Mouse (Mus musculus) brain, adult 2 months (tissue): ENCODE data around the gene Camta1.

ENCODE experiments used
- DNase-seq: peaks from one replicate; pipeline ENCODE4 v3.0.0; 2011; ENCODE audit warnings: low read depth, low spot score

Gene Camta1

DNA sequence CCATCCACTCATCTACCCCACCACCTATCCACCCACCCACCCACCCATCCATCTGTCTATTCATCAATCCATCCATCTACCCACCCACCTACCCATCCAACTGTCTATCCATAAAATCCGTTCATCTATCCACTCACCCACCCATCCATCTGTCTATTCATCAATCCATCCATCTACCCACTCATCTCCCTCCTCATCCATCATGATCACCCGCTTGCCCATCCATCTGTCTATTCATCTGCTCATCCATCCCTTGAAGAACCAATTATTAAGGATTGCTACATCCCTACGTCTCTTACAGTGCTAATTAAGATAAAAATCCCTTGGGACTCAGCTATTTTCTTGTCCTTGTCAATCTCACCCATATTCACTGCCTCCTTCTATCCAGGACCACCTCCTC lies 742.8 kb downstream of the Camta1 start:
- DNase-seq = no peak

- DNase-seq = no peak
Observed at GRCm38 (mm10) chr4:151114574-151114973, 747.1 kb downstream of the Camta1 start.

DNA sequence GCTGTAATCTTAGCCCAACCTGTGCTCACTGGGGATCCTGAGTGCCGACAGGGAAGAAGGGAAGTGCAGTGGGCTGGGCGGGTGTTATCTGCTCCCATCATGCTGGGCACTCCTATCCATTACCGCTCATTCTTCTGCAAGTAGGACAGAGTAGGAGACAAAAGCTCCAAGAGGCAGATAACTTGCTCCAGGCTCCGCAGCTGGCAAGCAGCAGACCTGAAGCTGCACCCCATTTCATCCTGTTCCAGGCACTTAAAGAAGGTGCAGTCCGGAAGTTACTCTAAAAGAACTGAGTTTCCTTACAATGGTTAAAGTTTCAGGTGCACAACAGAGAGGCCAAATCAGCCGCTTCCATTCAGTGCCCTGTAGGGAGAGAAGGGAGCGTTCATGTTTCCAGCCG lies 750.5 kb downstream of the Camta1 start:
- no peak for DNase-seq

DNA sequence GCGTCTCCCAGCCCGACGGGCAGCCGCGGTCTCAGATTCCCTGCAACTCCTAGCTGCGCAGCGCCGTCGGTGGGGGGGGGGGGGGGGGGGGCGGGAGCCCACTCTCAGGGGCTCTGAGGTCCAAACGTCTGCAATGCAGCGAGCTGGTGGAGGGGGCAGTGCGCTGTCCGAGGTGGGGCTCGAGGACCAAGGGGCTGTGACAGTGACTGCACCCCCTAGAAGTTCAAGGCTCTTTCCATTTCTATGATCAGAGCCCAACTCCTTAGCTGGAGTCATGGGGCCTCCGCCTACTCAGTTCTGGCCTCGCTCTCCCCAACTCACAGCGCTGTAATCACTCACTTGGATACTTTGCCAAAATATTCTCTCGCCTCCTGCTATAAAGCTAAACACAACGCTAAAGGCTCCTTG lies 752.8 kb downstream of the Camta1 start:
- peak; percentile 61 for DNase-seq

- DNase-seq = peak; percentile 98
Observed at GRCm38 (mm10) chr4:151108028-151108771, 753.5 kb downstream of the Camta1 start.

DNA sequence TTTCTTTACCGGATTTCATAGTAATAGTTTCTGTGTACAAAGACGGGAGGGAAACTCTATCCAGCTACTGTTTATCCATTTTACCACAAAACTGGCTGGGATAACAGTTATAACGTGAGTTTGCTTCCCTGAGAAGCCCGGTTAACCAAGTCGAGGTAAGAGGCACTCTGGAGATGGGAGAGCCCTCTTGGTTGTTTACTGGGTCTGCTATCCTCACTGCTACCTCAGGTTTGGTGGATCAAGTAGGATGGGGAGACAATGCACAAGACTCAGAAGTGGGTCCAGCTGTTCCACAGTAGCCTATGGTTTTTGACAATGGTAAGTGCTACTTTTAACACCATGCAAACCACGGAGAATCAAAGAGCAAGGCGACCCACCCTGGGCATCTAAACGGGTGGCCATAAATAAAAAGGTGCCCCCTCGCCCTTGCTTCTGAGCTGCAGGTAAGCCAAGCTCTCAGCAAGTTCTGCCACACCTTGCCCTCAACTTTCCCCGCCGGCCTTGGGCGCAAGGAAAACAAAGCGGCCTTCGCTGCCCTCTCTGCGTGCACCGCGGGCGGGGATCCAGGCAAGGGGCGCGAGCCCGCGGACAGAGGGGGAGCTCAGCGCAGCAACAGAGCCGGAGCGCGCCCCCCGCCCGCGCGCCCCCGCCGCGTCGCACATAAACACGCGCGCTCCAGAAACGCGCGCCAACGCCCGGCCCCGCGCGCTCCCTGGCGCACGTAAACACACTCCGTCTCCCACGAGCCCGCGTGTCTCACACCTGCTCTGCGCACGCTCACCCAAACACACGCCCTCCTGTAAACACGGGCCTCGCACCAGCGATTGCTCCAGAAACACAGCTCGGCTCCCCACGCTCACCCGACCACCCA lies 754.3 kb downstream of the Camta1 start:
- peak; percentile 89 for DNase-seq

- peak; percentile 63 for DNase-seq
Observed at GRCm38 (mm10) chr4:151106468-151106867, 755.2 kb downstream of the Camta1 start.

DNA sequence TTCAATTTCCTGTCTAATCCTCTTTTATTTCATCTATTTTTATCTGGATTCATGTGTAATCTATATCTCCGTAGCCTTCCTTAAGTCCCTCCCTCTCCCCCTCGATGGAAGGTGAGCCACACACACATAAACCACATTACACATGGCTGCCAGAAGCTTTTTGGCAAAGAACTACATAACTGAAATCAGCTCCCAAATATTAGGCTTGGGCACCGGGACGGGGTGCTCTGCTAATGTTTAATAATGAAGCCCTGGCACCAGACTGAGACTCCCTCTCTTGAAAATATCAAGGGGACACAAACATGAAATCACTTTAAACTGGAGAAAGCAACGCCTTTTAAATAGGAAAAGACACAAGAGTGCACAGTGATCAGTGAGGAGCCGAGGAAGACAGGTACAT lies 755.8 kb downstream of the Camta1 start:
- no peak for DNase-seq

DNA sequence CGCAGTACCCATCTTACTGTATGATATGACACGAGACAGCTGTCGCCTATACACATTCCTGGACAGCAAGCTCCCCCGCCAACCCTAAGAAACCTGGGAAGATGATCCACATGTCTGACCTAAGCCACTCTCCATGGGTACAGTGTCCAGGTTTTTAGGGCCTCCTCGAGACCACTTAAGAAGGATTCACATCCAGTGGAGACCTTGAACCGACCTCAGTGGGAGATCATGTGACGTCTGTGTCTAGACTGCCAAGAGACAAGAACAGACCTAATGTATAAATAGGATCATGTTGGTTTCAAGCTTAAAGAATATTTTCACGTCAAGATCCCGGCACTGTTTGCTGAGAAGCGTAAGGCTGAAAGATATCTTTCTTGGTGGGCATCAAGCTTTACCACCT lies 757.5 kb downstream of the Camta1 start:
- DNase-seq = peak; percentile 51

DNA sequence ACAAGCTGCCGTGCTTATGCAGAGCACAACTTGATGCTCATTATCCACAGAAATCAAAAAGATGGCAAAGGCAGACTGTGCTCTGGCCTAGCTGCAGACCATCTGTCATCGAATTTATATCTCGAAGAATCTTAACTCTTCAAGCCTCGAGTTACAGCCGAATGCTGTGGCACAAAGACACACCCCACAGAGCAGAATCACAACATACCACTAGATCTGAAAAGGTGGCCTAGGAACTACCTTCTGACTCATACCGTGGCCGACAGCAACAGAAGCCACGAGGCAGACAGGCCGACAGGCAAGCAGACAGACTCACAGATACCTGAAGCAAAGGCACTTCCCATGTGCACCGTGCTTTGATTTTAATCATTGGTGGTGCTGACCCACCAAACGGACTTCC lies 758.0 kb downstream of the Camta1 start:
- peak; percentile 91 for DNase-seq

- no peak for DNase-seq
Observed at GRCm38 (mm10) chr4:151097104-151097438, 764.6 kb downstream of the Camta1 start.

GRCm38 (mm10) chr4:151096334-151097103 lies 765.2 kb downstream of the Camta1 start:
- peak; percentile 68 for DNase-seq

GRCm38 (mm10) chr4:151095207-151095606 lies 766.5 kb downstream of the Camta1 start:
- peak; percentile 84 for DNase-seq

DNA sequence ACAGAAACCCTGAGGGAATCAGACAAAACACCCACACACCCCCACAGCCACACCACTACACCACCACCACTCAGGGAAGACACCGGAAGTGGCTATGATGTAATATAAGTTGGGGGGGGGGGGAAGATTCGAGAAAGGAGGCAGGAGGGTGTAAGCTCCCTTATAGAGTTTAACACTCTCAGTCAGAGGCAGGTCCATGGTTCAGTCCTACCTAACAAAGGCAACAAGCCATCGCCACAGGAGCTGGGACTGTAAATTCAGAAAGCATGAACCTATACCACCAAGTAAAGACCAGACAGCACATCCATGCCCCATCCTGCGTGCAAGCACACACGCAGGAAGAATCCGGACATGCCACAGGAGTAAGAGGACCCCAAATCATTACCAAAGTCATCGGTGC lies 772.4 kb downstream of the Camta1 start, which contains the start of gene Gm13090:
Gene Gm13090, plus strand, starts transcription at position 301 of the 400 bp plus-strand sequence.
- no peak for DNase-seq

DNA sequence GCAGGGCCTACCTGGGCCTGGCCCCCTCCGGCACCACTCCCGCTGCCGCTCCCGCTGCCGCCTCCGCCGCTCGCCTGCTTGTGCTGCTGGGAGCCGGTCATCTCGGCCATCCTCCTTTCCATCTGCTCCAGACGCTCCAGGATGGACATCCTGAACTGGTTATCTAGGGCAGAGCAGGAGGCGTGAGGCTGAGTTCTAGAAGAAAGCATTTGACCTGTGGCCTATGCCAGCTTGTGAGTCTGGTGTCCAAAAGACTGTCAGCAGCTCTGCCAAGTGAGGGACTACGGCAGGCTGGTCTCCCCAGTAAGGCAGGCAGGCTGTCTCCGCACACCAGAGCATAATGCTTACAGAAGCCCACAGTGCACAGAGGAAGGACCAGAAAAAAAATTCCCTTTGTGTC lies 772.9 kb downstream of the Camta1 start:
- peak; percentile 97 for DNase-seq

- no peak for DNase-seq
Observed at GRCm38 (mm10) chr4:151087358-151087757, 774.3 kb downstream of the Camta1 start.

DNA sequence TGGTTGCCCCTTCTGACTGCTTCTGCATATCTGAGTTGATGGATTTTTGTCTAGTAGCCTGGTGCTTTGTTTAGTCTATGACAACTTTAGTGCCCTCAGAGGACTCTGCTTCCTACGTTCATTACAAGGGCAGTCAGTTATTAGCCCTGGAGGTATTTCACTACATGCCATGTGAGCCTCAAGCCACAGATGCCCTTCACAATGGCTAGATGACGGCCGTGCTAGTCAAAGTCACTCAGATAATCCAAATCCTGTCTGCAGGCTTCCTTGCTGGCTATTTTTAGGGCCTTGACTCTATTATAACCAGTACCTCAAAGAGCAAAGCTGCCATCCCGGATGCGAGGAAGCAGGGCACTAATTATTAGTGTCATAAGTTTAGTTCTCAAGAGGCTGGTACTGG lies 778.6 kb downstream of the Camta1 start:
- DNase-seq = no peak

- no peak for DNase-seq
Observed at GRCm38 (mm10) chr4:151081977-151082376, 779.7 kb downstream of the Camta1 start.

DNA sequence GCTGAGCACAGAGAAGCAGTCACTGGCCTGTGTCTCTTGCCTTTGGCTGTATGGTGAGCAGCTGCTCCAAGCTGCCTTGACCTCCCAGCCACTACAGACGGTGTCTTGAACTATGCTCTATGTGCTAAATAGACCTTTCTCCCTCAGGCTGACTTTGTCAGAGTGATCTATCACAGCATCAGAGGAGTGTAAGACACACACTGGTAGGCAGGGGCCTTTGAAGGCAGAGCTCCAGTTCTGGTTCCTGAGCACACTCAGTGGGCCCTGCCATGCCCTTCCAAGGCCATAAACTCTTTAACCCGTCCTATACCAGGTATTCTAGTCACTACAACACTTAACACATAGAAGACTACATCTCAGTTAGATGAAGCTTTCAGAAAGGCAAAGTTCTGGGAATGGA lies 780.3 kb downstream of the Camta1 start:
- no peak for DNase-seq

DNA sequence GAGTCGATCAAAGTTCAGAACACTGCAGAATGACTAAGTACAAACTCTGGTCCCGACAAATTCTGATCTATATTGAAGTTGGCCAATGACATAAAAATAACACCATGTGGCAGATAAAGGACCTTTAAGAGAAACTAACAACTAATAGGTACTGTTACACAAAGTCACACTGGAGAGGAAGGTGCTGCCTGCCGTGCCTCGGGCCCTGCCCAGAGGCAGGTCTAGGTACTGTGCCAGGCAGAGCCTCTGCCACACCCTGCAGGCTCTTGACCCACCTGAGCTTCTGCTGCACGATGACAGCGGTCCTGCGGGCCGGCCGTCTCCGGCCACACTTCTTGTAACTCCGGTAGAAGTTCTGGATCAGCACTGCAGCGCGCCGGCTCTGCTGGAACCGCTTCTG lies 786.9 kb downstream of the Camta1 start:
- DNase-seq = no peak

DNA sequence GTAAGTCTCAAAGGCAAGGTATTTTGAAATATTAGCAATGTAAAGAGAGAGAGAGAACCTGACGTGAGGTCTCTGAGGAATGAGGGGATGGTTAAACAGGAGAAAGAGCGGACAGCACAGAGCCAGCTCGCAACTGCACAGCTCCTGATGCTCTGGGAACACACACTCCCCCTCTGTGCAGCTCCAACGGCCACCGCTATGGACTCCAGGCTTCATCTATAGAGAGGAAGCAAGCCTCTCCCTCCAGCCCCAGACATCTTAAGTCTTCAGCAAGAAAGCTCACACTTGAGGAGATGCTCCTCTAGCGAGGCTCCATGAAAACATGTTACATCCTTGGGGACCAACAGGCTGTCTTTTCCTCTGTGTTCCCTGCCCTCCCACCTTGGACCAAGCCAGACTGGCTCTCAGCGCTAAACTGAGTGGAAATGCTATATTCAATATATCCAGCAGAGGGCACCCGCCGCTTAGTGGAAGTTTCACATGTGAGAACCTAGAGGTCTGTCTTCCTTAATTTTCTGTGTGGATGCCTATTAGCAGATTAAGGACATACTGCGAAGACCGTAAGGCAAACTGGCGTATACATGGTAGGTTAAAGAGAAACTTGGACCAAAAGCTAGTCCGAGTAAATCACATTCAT lies 788.5 kb downstream of the Camta1 start:
- DNase-seq = peak; percentile 82

DNA sequence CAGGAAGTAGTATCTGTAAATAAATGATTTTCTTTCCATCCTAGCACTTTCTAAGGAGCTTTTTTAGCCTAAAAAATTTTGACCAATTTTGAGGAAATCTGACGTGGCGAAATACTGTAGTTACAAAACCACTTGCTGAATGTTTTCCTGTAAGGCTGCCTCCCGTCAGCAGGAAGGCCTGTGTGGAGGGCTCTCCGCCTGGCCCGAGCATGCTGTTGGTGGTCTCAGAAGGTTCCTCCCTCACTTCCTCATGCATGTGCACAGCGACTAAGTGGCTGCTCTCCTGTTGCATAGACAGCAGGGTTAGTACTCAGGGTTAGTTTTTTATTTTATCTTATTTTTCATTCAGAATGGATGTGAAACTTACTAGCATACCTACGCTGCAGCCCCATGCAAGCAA lies 790.7 kb downstream of the Camta1 start:
- DNase-seq = no peak
